8 mouse cellular contexts compared by ENCODE assay signal in genomic region chrX:21089867-21090239, GRCm38 (mm10). TPM values are rescaled to one million over a fixed set of nuclear protein-coding genes. Genes with fewer than 3 reads are reported as not detected.
DNase-seq lines count a peak whose midpoint lies in the region; ATAC-seq and TF ChIP-seq lines count a peak whose summit lies in the region.

No protein-coding gene starts in this region.

- peak overlapping the region; percentile 45 for H3K4me3 ChIP-seq in kidney, embryonic 16.5 days (ENCODE audit: low read length)
- H3K4me3 ChIP-seq in embryonic facial prominence, embryonic 12.5 days, result peak overlapping the region; percentile 35
- H3K4me3 ChIP-seq in hindbrain, embryonic 13.5 days, result peak overlapping the region; percentile 47
- peak overlapping the region; percentile 47 for H3K4me3 ChIP-seq in midbrain, embryonic 13.5 days (replicated peaks)
- no peak overlapping the region for H3K4me3 ChIP-seq in thymus, adult 2 months (ENCODE audit: control insufficient read depth, insufficient read depth, low read length)

- WGBS in kidney, embryonic 16.5 days, result 52% methylated on average over 7 of the region's 7 CpGs
- whole genome bisulfite sequencing in embryonic facial prominence, embryonic 12.5 days, result 52% methylated on average over 7 of the region's 7 CpGs
- 48% methylated on average over 7 of the region's 7 CpGs for WGBS in hindbrain, embryonic 13.5 days
- WGBS in midbrain, embryonic 13.5 days, result 56% methylated on average over 7 of the region's 7 CpGs
- 59% methylated on average over 7 of the region's 7 CpGs for WGBS in thymus, adult 2 months

- ATAC-seq in kidney, embryonic 16.5 days (ENCODE audit: low FRiP score, low TSS enrichment), result no peak
- ATAC-seq in embryonic facial prominence, embryonic 12.5 days (ENCODE audit: insufficient number of reproducible peaks, insufficient read depth, low FRiP score, low TSS enrichment), result no peak
- peak; percentile 71 for ATAC-seq in hindbrain, embryonic 13.5 days (ENCODE audit: low FRiP score)
- ATAC-seq in midbrain, embryonic 13.5 days, result peak; percentile 64

- no peak overlapping the region for H3K27ac ChIP-seq in kidney, embryonic 16.5 days (ENCODE audit: low read length)
- H3K27ac ChIP-seq in embryonic facial prominence, embryonic 12.5 days, result no peak overlapping the region
- peak overlapping the region; percentile 89 for H3K27ac ChIP-seq in hindbrain, embryonic 13.5 days
- H3K27ac ChIP-seq in midbrain, embryonic 13.5 days, result peak overlapping the region; percentile 87
- no peak overlapping the region for H3K27ac ChIP-seq in thymus, adult 2 months (ENCODE audit: control insufficient read depth, insufficient read depth, low read length)

- H3K9ac ChIP-seq in kidney, embryonic 16.5 days (replicated peaks; ENCODE audit: low read length), result no peak overlapping the region
- H3K9ac ChIP-seq in embryonic facial prominence, embryonic 12.5 days, result no peak overlapping the region
- H3K9ac ChIP-seq in hindbrain, embryonic 13.5 days, result peak overlapping the region; percentile 59; the same call in 1 of the 2 replicates
- H3K9ac ChIP-seq in midbrain, embryonic 13.5 days (replicated peaks), result peak overlapping the region; percentile 52; the same call in 1 of the 2 replicates

- no peak for TF ChIP-seq CTCF in thymus, adult 2 months (IDR thresholded peaks at IDR 0.05; ENCODE audit: borderline replicate concordance, control insufficient read depth, extremely low read depth, insufficient read depth, low read length, poor library complexity)

- H3K36me3 ChIP-seq in kidney, embryonic 16.5 days (ENCODE audit: insufficient read depth, low read length), result no peaks in the 10 kb centered on the region
- H3K36me3 ChIP-seq in embryonic facial prominence, embryonic 12.5 days, result no peaks in the 10 kb centered on the region
- no peaks in the 10 kb centered on the region for H3K36me3 ChIP-seq in hindbrain, embryonic 13.5 days
- H3K36me3 ChIP-seq in midbrain, embryonic 13.5 days, result no peaks in the 10 kb centered on the region
- no peaks in the 10 kb centered on the region for H3K36me3 ChIP-seq in thymus, adult 2 months (ENCODE audit: control insufficient read depth, insufficient read depth, low read length)

- no peaks in the 10 kb centered on the region for H3K27me3 ChIP-seq in kidney, embryonic 16.5 days (ENCODE audit: insufficient read depth, low read length)
- no peaks in the 10 kb centered on the region for H3K27me3 ChIP-seq in embryonic facial prominence, embryonic 12.5 days
- H3K27me3 ChIP-seq in hindbrain, embryonic 13.5 days, result no peaks in the 10 kb centered on the region
- H3K27me3 ChIP-seq in midbrain, embryonic 13.5 days, result no peaks in the 10 kb centered on the region
- H3K27me3 ChIP-seq in thymus, adult 2 months (ENCODE audit: control insufficient read depth, insufficient read depth, low read length), result no peaks in the 10 kb centered on the region

- no peaks in the 10 kb centered on the region for H3K9me3 ChIP-seq in kidney, embryonic 16.5 days (ENCODE audit: low read length)
- H3K9me3 ChIP-seq in embryonic facial prominence, embryonic 12.5 days, result no peaks in the 10 kb centered on the region
- H3K9me3 ChIP-seq in hindbrain, embryonic 13.5 days, result no peaks in the 10 kb centered on the region
- no peaks in the 10 kb centered on the region for H3K9me3 ChIP-seq in midbrain, embryonic 13.5 days

- TF ChIP-seq POLR2A in thymus, adult 2 months (IDR thresholded peaks at IDR 0.05; ENCODE audit: control insufficient read depth, extremely low read depth, insufficient read depth, low read length, poor library complexity), result no peak

- H3K4me1 ChIP-seq in kidney, embryonic 16.5 days (ENCODE audit: insufficient read depth, low read length), result no peaks in the 10 kb centered on the region
- H3K4me1 ChIP-seq in embryonic facial prominence, embryonic 12.5 days, result no peaks in the 10 kb centered on the region
- H3K4me1 ChIP-seq in hindbrain, embryonic 13.5 days (replicated peaks), result 0 out of 2 replicates have a peak, but pooled peaks cover 2% of the 10 kb centered on the region
- no peaks in the 10 kb centered on the region for H3K4me1 ChIP-seq in midbrain, embryonic 13.5 days (replicated peaks)
- peaks cover 3% of the 10 kb centered on the region for H3K4me1 ChIP-seq in thymus, adult 2 months (replicated peaks; ENCODE audit: control insufficient read depth, insufficient read depth, low read length)

- peak overlapping the region; percentile 52 for H3K4me2 ChIP-seq in kidney, embryonic 16.5 days (replicated peaks; ENCODE audit: low read depth, low read length)
- H3K4me2 ChIP-seq in embryonic facial prominence, embryonic 12.5 days (replicated peaks), result peak overlapping the region; percentile 42
- peak overlapping the region; percentile 49 for H3K4me2 ChIP-seq in hindbrain, embryonic 13.5 days
- H3K4me2 ChIP-seq in midbrain, embryonic 13.5 days (replicated peaks), result peak overlapping the region; percentile 52

- DNase-seq in kidney, adult 11 months, result no peak
- no peak for DNase-seq in yolk sac, embryonic 10.5 days (ENCODE audit: low spot score)
- no peak for DNase-seq in thymus, adult 2 months
- DNase-seq in cerebellum, adult 8-10 months, result no peak

RNA-seq across cellular contexts. Expression of gene Zfp300, which starts 0.5 kb away (rescaled TPM):
- 1.5 and 2.0 TPM in 2 replicates for polyA plus RNA-seq in kidney, embryonic 16.5 days (2015; fragmentation: Nextera tagmentation; extraction: Ambion mirVana)
- polyA plus RNA-seq in embryonic facial prominence, embryonic 12.5 days (2016; fragmentation: Nextera tagmentation; extraction: Ambion mirVana), result 2.2 and 2.9 TPM in 2 replicates
- polyA plus RNA-seq in hindbrain, embryonic 13.5 days (2015; fragmentation: Nextera tagmentation; extraction: Ambion mirVana), result 4.1 and 5.1 TPM in 2 replicates
- polyA plus RNA-seq in midbrain, embryonic 13.5 days (2015; fragmentation: Nextera tagmentation; extraction: Ambion mirVana), result 3.5 and 4.1 TPM in 2 replicates
- 0.05 TPM in 2 replicates for polyA plus RNA-seq in thymus, adult 2 months (2012; rRNA removed)

RNA-seq across cellular contexts. Expression of gene Spaca5, which starts 21.6 kb away (rescaled TPM):
- polyA plus RNA-seq in kidney, embryonic 16.5 days (2015; fragmentation: Nextera tagmentation; extraction: Ambion mirVana), result not detected in 2 replicates
- polyA plus RNA-seq in embryonic facial prominence, embryonic 12.5 days (2016; fragmentation: Nextera tagmentation; extraction: Ambion mirVana), result not detected in 2 replicates
- polyA plus RNA-seq in hindbrain, embryonic 13.5 days (2015; fragmentation: Nextera tagmentation; extraction: Ambion mirVana), result not detected in 2 replicates
- not detected in 2 replicates for polyA plus RNA-seq in midbrain, embryonic 13.5 days (2015; fragmentation: Nextera tagmentation; extraction: Ambion mirVana)
- polyA plus RNA-seq in thymus, adult 2 months (2012; rRNA removed), result not detected in 2 replicates

RNA-seq across cellular contexts. Expression of gene Ssxa1, which starts 25.8 kb away (rescaled TPM):
- polyA plus RNA-seq in kidney, embryonic 16.5 days (2015; fragmentation: Nextera tagmentation; extraction: Ambion mirVana), result not detected in 2 replicates
- polyA plus RNA-seq in embryonic facial prominence, embryonic 12.5 days (2016; fragmentation: Nextera tagmentation; extraction: Ambion mirVana), result not detected in 2 replicates
- polyA plus RNA-seq in hindbrain, embryonic 13.5 days (2015; fragmentation: Nextera tagmentation; extraction: Ambion mirVana), result not detected in 2 replicates
- not detected in 2 replicates for polyA plus RNA-seq in midbrain, embryonic 13.5 days (2015; fragmentation: Nextera tagmentation; extraction: Ambion mirVana)
- not detected in 2 replicates for polyA plus RNA-seq in thymus, adult 2 months (2012; rRNA removed)

RNA-seq across cellular contexts. Expression of gene Zfp182, which starts 27.7 kb away (rescaled TPM):
- 4.9 and 5.9 TPM in 2 replicates for polyA plus RNA-seq in kidney, embryonic 16.5 days (2015; fragmentation: Nextera tagmentation; extraction: Ambion mirVana)
- 6.7 and 7.1 TPM in 2 replicates for polyA plus RNA-seq in embryonic facial prominence, embryonic 12.5 days (2016; fragmentation: Nextera tagmentation; extraction: Ambion mirVana)
- polyA plus RNA-seq in hindbrain, embryonic 13.5 days (2015; fragmentation: Nextera tagmentation; extraction: Ambion mirVana), result 9.9 and 10.3 TPM in 2 replicates
- polyA plus RNA-seq in midbrain, embryonic 13.5 days (2015; fragmentation: Nextera tagmentation; extraction: Ambion mirVana), result 9.3 and 11.1 TPM in 2 replicates
- polyA plus RNA-seq in thymus, adult 2 months (2012; rRNA removed), result 1.5 and 2.3 TPM in 2 replicates

Comparison
In these comparisons a context has a peak if more than half of its experiments do, and no peak if none do; other contexts are left out.
1. ATAC-seq: peak in hindbrain, embryonic 13.5 days (single experiment) and midbrain, embryonic 13.5 days (single experiment); none in kidney, embryonic 16.5 days (single experiment) and embryonic facial prominence, embryonic 12.5 days (single experiment).
2. H3K27ac ChIP-seq: peak in hindbrain, embryonic 13.5 days (single experiment) and midbrain, embryonic 13.5 days (single experiment); none in kidney, embryonic 16.5 days (single experiment), embryonic facial prominence, embryonic 12.5 days (single experiment) and thymus, adult 2 months (single experiment).
3. H3K9ac ChIP-seq: peak in hindbrain, embryonic 13.5 days (single experiment) and midbrain, embryonic 13.5 days (single experiment); none in kidney, embryonic 16.5 days (single experiment) and embryonic facial prominence, embryonic 12.5 days (single experiment).
4. Peak in every context shown above with its lines, with median percentiles within 50 percentile points of each other: H3K4me2 ChIP-seq.